Mouse (Mus musculus): Measurements from ENCODE around the gene Gm9803. TPM values are rescaled to one million over a fixed set of nuclear protein-coding genes. Genes with fewer than 3 reads are reported as not detected.
A peak's percentile ranks its signal among the peaks of the same experiment; 100 is the strongest.

Gene Gm9803
- total RNA-seq, 2 experiments from 2014 or later: 6.9 to 17.4 TPM

- no peak for DNase-seq (ENCODE audit: low spot score in 2 of 2)
These were observed 14.7 kb upstream of the Gm9803 start for GRCm38 (mm10) chr10:43509228-43509627.

GRCm38 (mm10) chr10:43512976-43513375 is 10.9 kb upstream of the Gm9803 start:
- no peak for DNase-seq (ENCODE audit: low spot score in 2 of 2)

- DNase-seq (ENCODE audit: low spot score in 2 of 2): no peak
These were observed 6.8 kb upstream of the Gm9803 start for GRCm38 (mm10) chr10:43516992-43517660.

GRCm38 (mm10) chr10:43517836-43518235 is 6.0 kb upstream of the Gm9803 start:
- no peak for DNase-seq (ENCODE audit: low spot score in 2 of 2)

GRCm38 (mm10) chr10:43518368-43518767 is 5.5 kb upstream of the Gm9803 start:
- DNase-seq (ENCODE audit: low spot score in 2 of 2): no peak

- DNase-seq (ENCODE audit: low spot score in 2 of 2): no peak
These were observed 3.9 kb upstream of the Gm9803 start for GRCm38 (mm10) chr10:43519977-43520376.

- DNase-seq (ENCODE audit: low spot score in 2 of 2): no peak
These were observed 3.7 kb downstream of the Gm9803 start for GRCm38 (mm10) chr10:43527283-43528269.

GRCm38 (mm10) chr10:43534382-43534781 is 10.5 kb downstream of the Gm9803 start:
- no peak for DNase-seq (ENCODE audit: low spot score in 2 of 2)

GRCm38 (mm10) chr10:43537652-43538051 is 13.8 kb downstream of the Gm9803 start:
- no peak for DNase-seq (ENCODE audit: low spot score in 2 of 2)

GRCm38 (mm10) chr10:43538831-43539230 is 14.9 kb downstream of the Gm9803 start:
- no peak for DNase-seq (ENCODE audit: low spot score in 2 of 2)

- no peak for DNase-seq (ENCODE audit: low spot score in 2 of 2)
These were observed 15.9 kb downstream of the Gm9803 start for GRCm38 (mm10) chr10:43539746-43540310.

GRCm38 (mm10) chr10:43540442-43541152 is 16.7 kb downstream of the Gm9803 start, which contains the start of gene 1700021F05Rik:
Gene 1700021F05Rik (minus strand): TSS chr10:43540994.
- DNase-seq (ENCODE audit: low spot score in 2 of 2): peak; percentile 96 to 98

GRCm38 (mm10) chr10:43541153-43541544 is 17.3 kb downstream of the Gm9803 start:
- DNase-seq (ENCODE audit: low spot score in 2 of 2): no peak

- no peak for DNase-seq (ENCODE audit: low spot score in 2 of 2)
These were observed 25.5 kb downstream of the Gm9803 start for GRCm38 (mm10) chr10:43549411-43549810.

GRCm38 (mm10) chr10:43550923-43551322 is 27.0 kb downstream of the Gm9803 start:
- DNase-seq (ENCODE audit: low spot score in 2 of 2): no peak

GRCm38 (mm10) chr10:43551388-43551787 is 27.5 kb downstream of the Gm9803 start:
- no peak for DNase-seq (ENCODE audit: low spot score in 2 of 2)

GRCm38 (mm10) chr10:43557630-43558165 is 33.8 kb downstream of the Gm9803 start:
- DNase-seq (ENCODE audit: low spot score in 2 of 2): no peak

GRCm38 (mm10) chr10:43559313-43559712 is 35.4 kb downstream of the Gm9803 start:
- DNase-seq (ENCODE audit: low spot score in 2 of 2): no peak

GRCm38 (mm10) chr10:43560765-43561164 is 36.9 kb downstream of the Gm9803 start:
- DNase-seq (ENCODE audit: low spot score in 2 of 2): no peak

- DNase-seq (ENCODE audit: low spot score in 2 of 2): no peak
These were observed 37.4 kb downstream of the Gm9803 start for GRCm38 (mm10) chr10:43561311-43561710.

All from adrenal gland, adult 18-20 months (tissue).